8 mouse cellular contexts compared by ENCODE assay signal in genomic region chr1:153048147-153048878, GRCm38 (mm10).
DNase-seq lines count a peak whose midpoint lies in the region; ATAC-seq and TF ChIP-seq lines count a peak whose summit lies in the region.

No protein-coding gene starts in this region.

- no peak for TF ChIP-seq POLR2A in heart, adult 2 months (IDR thresholded peaks at IDR 0.05; ENCODE audit: insufficient read depth, low read depth, low read length)

- TF ChIP-seq EP300 in heart, adult 2 months (IDR thresholded peaks at IDR 0.05; ENCODE audit: insufficient read depth, low read depth, low read length) = peak; percentile 77; the same call in 1 of the 2 replicates

- peaks cover 3% of the 10 kb centered on the region for H3K4me1 ChIP-seq in heart, adult 2 months (ENCODE audit: control insufficient read depth, insufficient read depth, low read length)

- peak overlapping the region; percentile 73 for H3K27ac ChIP-seq in heart, adult 2 months

- no peaks in the 10 kb centered on the region for H3K36me3 ChIP-seq in heart, adult 2 months (ENCODE audit: control insufficient read depth, insufficient read depth, low read length)

- H3K79me2 ChIP-seq in heart, adult 2 months (replicated peaks; ENCODE audit: control insufficient read depth, insufficient read depth, low read length) = no peaks in the 10 kb centered on the region

- peak; percentile 37 to 74 for DNase-seq in adrenal gland, adult (ENCODE audit: inconsistent age in 2 of 2, low spot score in 1 of 2)
- DNase-seq in adrenal gland, postnatal 4 days (ENCODE audit: low spot score in 2 of 2) = no peak
- peak; percentile 60 to 65 for DNase-seq in cerebellum, postnatal 10 days
- peak; percentile 77 to 82 for DNase-seq in heart, adult 2 months
- peak; percentile 52 for DNase-seq in kidney, adult 9 months
- DNase-seq in mesoderm, embryonic 11.5 days (ENCODE audit: low read depth, low spot score) = peak; percentile 67
- DNase-seq in urinary bladder, adult 18-20 months (ENCODE audit: low spot score in 2 of 2) = peak; percentile 27 to 73

- ATAC-seq in monocyte, adult 5-6 weeks (replicated peaks; ENCODE audit: insufficient number of reproducible peaks, low FRiP score, low TSS enrichment, poor library complexity, severe bottlenecking) = no peak

- H3K4me3 ChIP-seq in heart, adult 2 months = no peak overlapping the region

- no peaks in the 10 kb centered on the region for H3K27me3 ChIP-seq in heart, adult 2 months (ENCODE audit: control insufficient read depth, insufficient read depth, low read length)

- intact Hi-C loops in heart, adult 2 months (cut with DNase I) = loop anchor here (1.0 to 5.0 kb wide), 2 partner anchors 44 to 339 kb away; no protein-coding TSS in a partner anchor

- TF ChIP-seq CTCF in heart, adult 2 months (IDR thresholded peaks at IDR 0.05) = peak; percentile 74

- 31% methylated on average over 14 of the region's 14 CpGs for WGBS in heart, adult 2 months

- no peak overlapping the region for H3K9ac ChIP-seq in heart, adult 2 months (ENCODE audit: low read depth, low read length)

Comparison
In these comparisons a context has a peak if more than half of its experiments do, and no peak if none do; other contexts are left out.
1. DNase-seq: peak in adrenal gland, adult (2 of 2), cerebellum, postnatal 10 days (2 of 2), heart, adult 2 months (2 of 2), kidney, adult 9 months (single experiment), mesoderm, embryonic 11.5 days (single experiment) and urinary bladder, adult 18-20 months (2 of 2); none in adrenal gland, postnatal 4 days (0 of 2).